Mouse (Mus musculus) neural tube, embryonic 14.5 days (tissue): ENCODE data around the gene Dnah11. TPM values are rescaled to one million over a fixed set of nuclear protein-coding genes. Genes with fewer than 3 reads are reported as not detected.

Experiments used
- ATAC-seq: fragments of 200-750 bp; cut with Nextera tagmentation; 2 replicates; pipeline ENCODE4 v1.8.0; 2017; ENCODE audit warnings: low read depth, mild to moderate bottlenecking, moderate TSS enrichment, moderate library complexity
- H3K27ac ChIP-seq: fragments of 300-500 bp; sonication (generic); 2 replicates; pipeline ENCODE4 v1.5.1; 2014; ENCODE audit warnings: low read depth, mild to moderate bottlenecking, control low read depth, low read length, moderate library complexity, mixed read lengths
- H3K27me3 ChIP-seq: fragments of 300-500 bp; sonication (generic); 2 replicates; pipeline ENCODE4 v1.6.1; 2014; ENCODE audit warnings: low read length; ENCODE audit not compliant: control insufficient read depth, insufficient read depth
- H3K36me3 ChIP-seq: fragments of 300-500 bp; sonication (generic); 2 replicates; pipeline ENCODE4 v1.6.1; 2014; ENCODE audit warnings: low read length, mixed read lengths; ENCODE audit not compliant: control insufficient read depth, insufficient read depth
- H3K4me1 ChIP-seq: fragments of 300-500 bp; sonication (generic); 2 replicates; pipeline ENCODE4 v1.6.1; 2014; ENCODE audit warnings: low read length; ENCODE audit not compliant: control insufficient read depth, insufficient read depth
- H3K4me2 ChIP-seq: fragments of 300-500 bp; sonication (generic); 2 replicates; pipeline ENCODE4 v1.6.1; 2014; ENCODE audit warnings: mild to moderate bottlenecking, low read depth, low read length, control low read depth
- H3K4me3 ChIP-seq: fragments of 300-500 bp; sonication (generic); 2 replicates; pipeline ENCODE4 v1.5.1; 2014; ENCODE audit warnings: low read depth, low read length, control low read depth, mixed read lengths
- H3K9ac ChIP-seq: fragments of 300-500 bp; sonication (generic); replicated peaks from 2 replicates; pipeline ENCODE4 v1.6.1; 2014; ENCODE audit warnings: low read depth, mild to moderate bottlenecking, control low read depth, low read length, mixed read lengths
- H3K9me3 ChIP-seq: fragments of 300-500 bp; sonication (generic); 2 replicates; pipeline ENCODE4 v1.6.1; 2016; ENCODE audit warnings: low read length; ENCODE audit not compliant: control insufficient read depth
- WGBS: fragments of 180-500 bp; shearing (Covaris S2); extraction: QIAGEN DNeasy Blood & Tissue Kit; methylation state at CpG from one replicate; pipeline ENCODE4 v1.1.7; 2014; 5-methylcytosine and 5-hydroxymethylcytosine counted together
- polyA plus RNA-seq: library from polyadenylated mRNA; unstranded; fragments of >200 nt; fragmentation: Nextera tagmentation; extraction: Ambion mirVana; gene quantifications from 2 replicates; pipeline ENCODE4 v1.2.1, GENCODE M21; 2014

The Dnah11 gene
- polyA plus RNA-seq, 1 experiment from 2014 or later: 0.37 TPM

DNA sequence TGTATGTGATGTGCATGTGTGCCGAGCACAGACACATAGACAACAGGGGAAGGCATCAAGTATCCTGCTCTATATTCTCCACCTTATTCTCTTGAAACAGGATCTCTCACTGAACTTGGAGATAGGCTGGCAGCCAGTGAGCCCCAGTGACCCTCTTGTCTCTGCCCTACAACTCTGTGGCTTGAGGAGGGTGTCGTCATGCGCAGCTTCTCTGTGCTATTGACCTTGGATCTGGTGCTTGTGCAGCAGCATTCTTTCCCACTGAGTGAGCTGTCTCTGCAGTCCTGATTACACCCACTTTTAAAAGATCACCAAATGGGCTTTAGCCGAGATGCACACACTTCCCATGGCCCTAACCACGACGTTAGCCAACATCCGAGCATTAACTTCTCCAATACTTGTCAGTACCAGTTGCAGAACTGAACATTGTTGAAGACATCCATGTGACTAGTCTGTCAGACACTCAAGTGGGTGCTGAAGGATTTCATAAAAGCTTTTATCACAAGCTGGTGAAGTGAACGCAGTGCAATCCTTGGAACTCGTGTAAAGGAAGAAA lies 120.3 kb downstream of the Dnah11 start:
- no peaks in the 10 kb centered on the region for H3K4me1 ChIP-seq

GRCm38 (mm10) chr12:118076802-118077201 lies 122.0 kb downstream of the Dnah11 start:
- 80% methylated on average over 3 of the region's 3 CpGs for WGBS
- Histone ChIP-seq H3K4me2 (no peak overlapping the region), H3K4me3 (no peak overlapping the region), H3K9ac (no peak overlapping the region), H3K36me3 (no peaks in the 10 kb centered on the region), H3K4me1 (no peaks in the 10 kb centered on the region), H3K27ac (no peak overlapping the region), H3K9me3 (no peaks in the 10 kb centered on the region), H3K27me3 (no peaks in the 10 kb centered on the region)
- ATAC-seq: no peak

More for the DNA sequence above, 120.3 kb downstream of the Dnah11 start:
- Histone ChIP-seq H3K4me2 (no peak overlapping the region), H3K27ac (no peak overlapping the region), H3K9me3 (no peaks in the 10 kb centered on the region), H3K4me3 (no peak overlapping the region), H3K9ac (no peak overlapping the region), H3K27me3 (no peaks in the 10 kb centered on the region), H3K36me3 (no peaks in the 10 kb centered on the region)
- WGBS: 85% methylated on average over 9 of the region's 9 CpGs
- no peak for ATAC-seq

DNA sequence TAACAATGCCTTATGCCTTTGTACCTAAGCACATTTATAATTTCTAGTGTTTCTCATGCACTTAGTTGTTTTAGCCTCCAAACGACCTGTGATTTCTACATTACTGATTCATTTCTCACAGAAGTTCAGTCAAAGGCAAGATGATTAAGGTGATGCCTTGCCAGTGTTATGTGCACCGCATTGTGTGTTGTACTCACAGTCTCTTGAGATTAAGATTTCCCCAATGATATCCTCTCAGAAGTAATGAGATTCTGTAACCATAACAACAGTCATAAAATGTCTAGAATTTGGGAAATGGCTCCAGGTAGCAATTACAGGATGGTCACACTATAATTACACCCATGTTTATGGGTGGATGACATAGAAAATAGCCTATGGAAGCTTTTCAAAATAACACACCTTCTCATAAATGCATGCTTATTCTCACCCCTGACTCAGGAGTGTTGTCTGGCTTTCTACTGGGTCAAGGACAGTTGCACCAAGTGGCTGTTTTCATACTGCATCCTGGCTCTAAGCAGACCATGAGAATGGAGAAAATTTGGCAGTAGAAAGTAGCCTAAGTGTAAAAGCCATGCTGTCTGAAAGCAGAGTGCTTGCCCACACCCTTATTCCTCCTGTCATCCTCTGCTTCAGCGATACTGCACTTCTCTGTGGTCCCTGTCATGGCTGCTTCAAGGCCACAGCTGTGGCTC lies 126.5 kb downstream of the Dnah11 start:
- Histone ChIP-seq H3K4me1 (no peaks in the 10 kb centered on the region), H3K4me2 (no peak overlapping the region), H3K36me3 (no peaks in the 10 kb centered on the region), H3K4me3 (no peak overlapping the region), H3K9me3 (no peaks in the 10 kb centered on the region), H3K27ac (no peak overlapping the region), H3K27me3 (no peaks in the 10 kb centered on the region), H3K9ac (no peak overlapping the region)
- 66% methylated on average over 3 of the region's 3 CpGs for WGBS
- ATAC-seq: peak; percentile 41; the same call in 1 of the 2 replicates

DNA sequence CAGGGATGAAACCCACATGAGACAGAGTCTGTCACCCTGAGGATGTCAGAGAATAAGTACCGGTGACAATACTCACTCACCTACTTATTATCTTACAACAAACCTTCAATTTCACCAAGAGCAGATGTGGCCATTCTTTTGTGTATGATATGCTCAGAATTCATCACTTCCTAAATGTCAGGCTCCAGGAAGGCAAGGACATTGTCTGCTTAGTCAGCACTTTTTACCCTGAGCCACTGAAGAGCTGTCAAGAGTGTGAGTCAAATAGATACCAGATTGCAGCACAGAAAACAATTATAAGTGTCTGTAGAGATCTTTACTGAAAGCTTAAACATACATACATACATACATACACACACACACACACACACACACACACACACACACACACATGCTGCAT lies 127.2 kb downstream of the Dnah11 start:
- no peaks in the 10 kb centered on the region for H3K27me3 ChIP-seq
- no peak; the same call in 1 of the 2 replicates for ATAC-seq
- no peak overlapping the region for H3K27ac ChIP-seq
- H3K4me2 ChIP-seq: no peak overlapping the region
- H3K9ac ChIP-seq: no peak overlapping the region
- H3K4me3 ChIP-seq: no peak overlapping the region
- no peaks in the 10 kb centered on the region for H3K36me3 ChIP-seq
- 95% methylated on average over 1 of the region's 1 CpGs for WGBS
- no peaks in the 10 kb centered on the region for H3K4me1 ChIP-seq
- H3K9me3 ChIP-seq: no peaks in the 10 kb centered on the region

- no peak overlapping the region for H3K27ac ChIP-seq
- H3K9ac ChIP-seq: no peak overlapping the region
- WGBS: 70% methylated on average over 4 of the region's 4 CpGs
- H3K4me3 ChIP-seq: no peak overlapping the region
- no peak for ATAC-seq
- no peaks in the 10 kb centered on the region for H3K36me3 ChIP-seq
- no peak overlapping the region for H3K4me2 ChIP-seq
- H3K4me1 ChIP-seq: no peaks in the 10 kb centered on the region
- no peaks in the 10 kb centered on the region for H3K9me3 ChIP-seq
- no peaks in the 10 kb centered on the region for H3K27me3 ChIP-seq
Measured at GRCm38 (mm10) chr12:118068785-118069184, 130.1 kb downstream of the Dnah11 start.

GRCm38 (mm10) chr12:118062343-118062742 lies 136.5 kb downstream of the Dnah11 start:
- Histone ChIP-seq H3K4me1 (no peaks in the 10 kb centered on the region), H3K4me2 (no peak overlapping the region), H3K36me3 (no peaks in the 10 kb centered on the region), H3K9ac (no peak overlapping the region), H3K27ac (no peak overlapping the region), H3K9me3 (no peaks in the 10 kb centered on the region), H3K4me3 (no peak overlapping the region), H3K27me3 (no peaks in the 10 kb centered on the region)
- 90% methylated on average over 6 of the region's 6 CpGs for WGBS
- ATAC-seq: no peak

DNA sequence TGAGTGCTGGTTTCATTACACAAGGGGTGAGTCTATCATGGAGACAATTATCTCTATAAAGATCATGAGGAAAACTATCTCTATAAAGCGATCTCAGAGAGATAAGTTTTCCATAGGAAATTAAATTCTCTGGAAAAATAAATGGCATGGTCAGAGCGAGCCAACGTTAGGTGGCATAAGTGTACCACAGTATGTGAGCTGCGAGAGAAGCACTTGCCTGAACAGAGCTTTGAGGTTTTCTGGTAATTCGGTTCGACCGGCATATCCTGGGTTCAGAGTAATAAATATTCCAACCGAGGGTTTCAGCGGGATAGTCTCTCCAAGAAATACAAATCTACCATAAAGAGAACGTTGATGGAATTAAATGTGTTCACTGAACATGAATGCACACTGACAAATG lies 142.0 kb downstream of the Dnah11 start:
- peak; percentile 54; the same call in 1 of the 2 replicates for ATAC-seq
- Histone ChIP-seq H3K36me3 (no peaks in the 10 kb centered on the region), H3K9ac (no peak overlapping the region), H3K27ac (no peak overlapping the region), H3K27me3 (no peaks in the 10 kb centered on the region), H3K4me2 (no peak overlapping the region), H3K4me1 (no peaks in the 10 kb centered on the region), H3K4me3 (no peak overlapping the region), H3K9me3 (no peaks in the 10 kb centered on the region)
- WGBS: 53% methylated on average over 10 of the region's 10 CpGs

- Histone ChIP-seq H3K4me1 (no peaks in the 10 kb centered on the region), H3K9ac (no peak overlapping the region), H3K4me2 (no peak overlapping the region), H3K27me3 (no peaks in the 10 kb centered on the region), H3K4me3 (no peak overlapping the region), H3K36me3 (no peaks in the 10 kb centered on the region), H3K27ac (no peak overlapping the region), H3K9me3 (no peaks in the 10 kb centered on the region)
- ATAC-seq: no peak
- 90% methylated on average over 4 of the region's 4 CpGs for WGBS
Measured at GRCm38 (mm10) chr12:118045381-118045780, 153.5 kb downstream of the Dnah11 start.

DNA sequence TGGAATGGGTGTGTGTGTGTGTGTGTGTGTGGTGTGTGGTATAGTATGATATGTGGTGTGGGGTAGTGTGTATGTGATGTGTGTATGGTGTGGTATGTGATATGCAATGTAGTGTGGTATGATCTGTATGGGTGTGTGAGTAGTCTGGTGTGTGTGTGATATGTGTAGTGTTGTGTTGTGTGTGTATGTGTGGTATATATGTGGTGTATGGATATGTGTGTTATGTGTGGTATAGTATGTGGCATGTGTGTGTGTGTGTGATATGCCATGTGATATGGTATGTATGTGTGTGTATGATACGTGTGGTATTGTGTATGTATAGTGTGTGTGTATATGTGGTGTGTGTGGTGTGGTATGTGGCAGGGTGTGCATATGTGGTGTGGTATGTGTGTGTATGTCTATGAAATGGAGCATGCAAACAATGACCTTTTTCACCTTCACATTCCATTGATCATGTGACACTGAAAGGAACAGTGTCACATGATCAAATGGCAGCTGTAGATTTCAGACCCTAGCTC lies 155.7 kb downstream of the Dnah11 start:
- H3K9me3 ChIP-seq: no peaks in the 10 kb centered on the region
- no peaks in the 10 kb centered on the region for H3K36me3 ChIP-seq
- H3K4me1 ChIP-seq: no peaks in the 10 kb centered on the region
- H3K9ac ChIP-seq: no peak overlapping the region
- H3K4me2 ChIP-seq: no peak overlapping the region
- H3K4me3 ChIP-seq: no peak overlapping the region
- H3K27me3 ChIP-seq: no peaks in the 10 kb centered on the region
- no peak overlapping the region for H3K27ac ChIP-seq
- 95% methylated on average over 1 of the region's 1 CpGs for WGBS
- ATAC-seq: no peak
